Mouse (Mus musculus): Measurements from ENCODE around the gene Fam193a.

Fam193a gene

DNA sequence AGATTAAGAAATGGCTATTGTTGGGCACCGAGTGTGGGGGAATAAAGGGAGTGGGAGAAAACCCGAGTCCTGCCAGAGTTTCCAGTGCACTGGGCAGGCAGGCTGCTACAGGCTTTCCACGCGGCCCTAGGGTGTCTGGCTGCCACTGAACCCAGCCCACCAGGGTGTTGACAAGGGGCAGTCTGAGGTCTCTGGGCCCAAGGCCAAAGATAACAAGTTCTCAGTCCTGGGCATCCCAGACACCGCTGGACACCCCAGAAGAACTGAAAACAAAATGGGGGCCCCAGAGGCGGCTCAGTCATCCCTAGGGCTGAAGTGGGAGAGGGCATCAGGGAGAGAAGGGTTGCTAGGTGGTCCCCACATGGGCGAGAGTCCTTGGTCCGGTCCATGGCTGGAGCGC, 76.5 kb downstream of the Fam193a start:
- no peak for DNase-seq (ENCODE audit: inconsistent age in 2 of 2, low spot score in 1 of 2)

DNA sequence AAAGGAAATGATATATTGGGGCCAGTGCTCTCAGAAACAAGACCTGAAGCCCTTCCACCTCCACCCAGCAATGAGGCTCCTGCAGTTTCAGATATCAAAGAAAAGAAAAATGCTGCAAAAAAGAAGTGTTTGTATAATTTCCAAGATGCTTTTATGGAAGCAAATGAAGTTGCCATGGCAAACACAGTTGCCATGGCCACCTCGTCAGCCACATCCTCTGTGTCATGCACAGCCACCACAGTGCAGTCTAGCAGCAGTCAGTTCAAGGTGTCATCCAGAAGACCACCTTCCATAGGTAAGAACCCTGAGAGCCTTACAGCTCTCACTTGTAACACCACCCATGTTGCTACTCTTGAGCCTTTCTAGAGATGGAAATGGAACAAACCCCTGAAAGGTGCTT, 89.3 kb downstream of the Fam193a start:
- DNase-seq (ENCODE audit: inconsistent age in 2 of 2, low spot score in 1 of 2): no peak

DNA sequence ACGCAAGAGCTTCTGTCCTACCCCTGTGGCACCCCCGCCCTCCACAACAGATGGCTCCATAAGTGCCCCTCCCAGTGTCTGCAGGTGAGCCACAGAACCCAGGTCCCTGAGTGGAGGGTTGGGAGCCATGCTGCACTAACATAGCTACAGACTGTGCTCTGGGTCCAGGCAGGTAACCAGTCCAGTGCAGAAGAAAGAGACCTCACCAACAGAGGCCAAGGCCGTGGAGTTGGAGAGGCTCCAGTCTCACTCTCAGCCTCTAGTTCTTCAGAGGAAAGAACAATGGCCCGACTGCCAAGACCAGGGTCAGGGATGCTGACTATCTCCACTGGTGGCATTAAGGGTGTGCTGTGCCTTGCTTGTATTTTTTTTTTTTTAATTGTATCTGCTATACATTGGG, 91.6 kb downstream of the Fam193a start:
- peak; percentile 40 to 61 for DNase-seq (ENCODE audit: inconsistent age in 2 of 2, low spot score in 1 of 2)

DNA sequence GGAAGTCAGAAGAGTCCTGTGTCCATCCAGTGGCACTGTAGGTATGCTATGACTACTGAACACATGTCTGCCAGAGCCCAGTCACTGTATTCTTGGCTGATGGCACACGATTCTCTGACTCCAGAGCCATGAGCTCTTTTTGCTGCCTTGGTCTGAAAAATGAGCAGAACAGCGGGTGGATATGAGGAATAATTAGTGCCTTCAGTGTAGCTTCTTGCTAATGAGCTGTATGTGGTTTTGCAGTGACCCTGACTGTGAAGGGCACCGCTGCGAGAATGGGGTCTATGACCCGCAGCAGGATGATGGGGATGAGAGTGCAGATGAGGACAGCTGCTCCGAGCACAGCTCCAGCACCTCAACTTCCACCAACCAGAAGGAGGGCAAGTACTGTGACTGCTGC, 92.1 kb downstream of the Fam193a start:
- DNase-seq (ENCODE audit: inconsistent age in 2 of 2, low spot score in 1 of 2): no peak

DNA sequence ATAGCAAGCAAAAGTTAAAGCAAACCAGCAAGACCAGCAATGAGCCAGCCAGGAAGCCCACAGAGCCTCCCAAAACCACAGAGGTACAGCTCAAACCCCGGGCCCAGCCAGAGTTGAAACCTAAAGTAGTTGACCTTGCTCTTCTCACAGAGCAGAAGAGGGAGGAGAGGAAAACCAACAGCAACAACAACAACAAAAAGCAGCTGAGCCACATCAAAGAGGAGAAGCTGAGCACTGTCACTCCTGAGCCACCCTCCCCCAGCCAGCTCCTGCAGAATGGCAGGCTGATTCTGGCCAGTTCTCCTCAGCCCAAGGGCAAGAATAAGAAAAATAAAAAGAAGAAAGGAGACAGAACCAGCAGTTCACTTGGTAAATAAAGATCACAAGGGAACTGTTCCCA, 96.3 kb downstream of the Fam193a start:
- peak; percentile 45 to 57 for DNase-seq (ENCODE audit: inconsistent age in 2 of 2, low spot score in 1 of 2)

DNA sequence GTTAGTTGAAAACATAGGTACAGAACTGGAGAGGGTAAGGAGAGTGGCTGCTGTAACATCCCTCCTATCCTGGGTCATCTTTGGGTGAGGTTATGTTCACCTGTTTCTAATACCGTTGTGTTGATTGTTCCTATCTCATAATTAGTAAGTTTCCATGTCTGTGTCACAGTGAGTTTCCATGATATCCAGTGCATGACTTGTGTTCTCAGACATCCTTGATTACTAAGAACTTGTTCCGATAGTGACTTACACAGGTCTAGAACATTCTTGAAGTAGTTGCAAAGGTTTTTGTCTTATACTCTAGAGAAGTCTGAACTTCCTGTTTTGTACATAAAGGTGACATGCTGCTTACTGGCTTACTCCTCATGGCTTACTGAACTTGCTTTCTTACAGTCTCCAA, 96.9 kb downstream of the Fam193a start:
- DNase-seq (ENCODE audit: inconsistent age in 2 of 2, low spot score in 1 of 2): no peak

DNA sequence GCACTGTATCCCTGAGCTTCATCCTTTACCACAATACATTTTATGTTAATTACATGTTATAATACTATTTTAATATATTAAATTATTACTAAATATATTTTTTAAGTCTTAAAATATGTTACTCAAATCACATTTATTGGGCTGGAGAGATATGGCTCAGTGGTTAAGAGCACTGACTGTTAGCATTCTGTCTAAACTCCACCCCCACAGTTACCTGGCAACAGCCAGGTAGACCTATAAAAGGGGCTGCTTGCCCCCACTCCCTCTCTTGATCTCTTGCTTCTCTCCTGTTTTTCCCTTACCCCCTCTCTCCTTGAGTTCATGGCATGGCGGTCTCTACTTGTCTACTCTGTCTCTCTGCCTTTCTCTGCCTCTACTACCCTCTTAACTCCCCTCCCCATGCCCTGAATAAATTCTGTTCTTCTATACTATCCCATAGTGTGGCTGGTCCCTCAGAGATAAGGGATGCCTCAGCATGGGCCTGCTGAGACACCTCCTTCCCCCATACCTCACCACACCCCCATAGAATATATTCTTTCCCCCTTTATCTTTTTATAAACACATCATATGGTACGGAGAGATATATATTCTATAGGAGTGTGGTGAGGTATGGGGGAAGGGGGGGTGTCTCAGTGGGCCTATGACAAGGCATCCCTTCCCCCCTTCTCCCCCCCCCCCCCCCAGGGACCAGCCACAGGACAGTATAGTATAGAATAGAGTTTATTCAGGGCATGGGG, 98.5 kb downstream of the Fam193a start:
- DNase-seq (ENCODE audit: inconsistent age in 2 of 2, low spot score in 1 of 2): no peak

DNA sequence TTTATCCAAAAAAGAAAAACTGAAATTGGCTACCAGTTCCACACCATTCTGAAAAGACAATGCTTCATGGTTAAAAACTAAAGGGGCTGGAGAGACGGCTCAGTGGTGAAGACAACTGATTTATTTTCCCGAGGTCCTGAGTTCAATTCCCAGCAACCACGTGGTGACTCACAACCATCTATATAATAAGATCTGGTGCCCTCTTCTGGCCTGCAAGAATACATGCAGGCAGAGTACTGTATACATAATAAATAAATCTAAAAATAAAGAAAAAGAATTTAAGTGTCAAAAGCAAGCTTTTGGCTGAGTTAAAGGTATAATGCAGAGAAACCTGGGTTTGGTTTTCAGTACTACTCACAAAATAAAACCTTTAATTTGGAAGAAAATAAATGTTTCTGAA, 111.2 kb downstream of the Fam193a start:
- DNase-seq (ENCODE audit: inconsistent age in 2 of 2, low spot score in 1 of 2): no peak

DNA sequence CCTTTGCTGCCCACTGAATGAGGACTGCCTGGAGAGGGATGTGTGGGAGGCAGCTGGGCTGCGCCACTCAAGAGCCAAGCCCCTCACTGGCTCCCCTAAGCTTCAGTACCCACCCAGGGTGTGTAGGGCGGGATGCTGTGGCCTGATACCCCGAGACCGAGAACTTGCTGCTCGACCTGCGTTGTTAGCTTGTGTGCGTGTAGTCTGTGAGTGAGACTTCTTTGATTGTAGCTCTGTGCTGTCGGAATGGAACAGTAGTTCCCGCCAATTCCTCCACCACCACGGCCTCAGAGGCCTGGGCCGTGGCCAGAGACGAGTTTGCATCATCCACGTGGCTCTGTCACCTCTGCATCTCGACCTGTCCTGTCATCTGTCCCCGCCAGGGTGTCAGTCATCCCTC, 116.0 kb downstream of the Fam193a start:
- DNase-seq (ENCODE audit: inconsistent age in 2 of 2, low spot score in 1 of 2): peak in 1 of 2 experiments; percentile 27

DNA sequence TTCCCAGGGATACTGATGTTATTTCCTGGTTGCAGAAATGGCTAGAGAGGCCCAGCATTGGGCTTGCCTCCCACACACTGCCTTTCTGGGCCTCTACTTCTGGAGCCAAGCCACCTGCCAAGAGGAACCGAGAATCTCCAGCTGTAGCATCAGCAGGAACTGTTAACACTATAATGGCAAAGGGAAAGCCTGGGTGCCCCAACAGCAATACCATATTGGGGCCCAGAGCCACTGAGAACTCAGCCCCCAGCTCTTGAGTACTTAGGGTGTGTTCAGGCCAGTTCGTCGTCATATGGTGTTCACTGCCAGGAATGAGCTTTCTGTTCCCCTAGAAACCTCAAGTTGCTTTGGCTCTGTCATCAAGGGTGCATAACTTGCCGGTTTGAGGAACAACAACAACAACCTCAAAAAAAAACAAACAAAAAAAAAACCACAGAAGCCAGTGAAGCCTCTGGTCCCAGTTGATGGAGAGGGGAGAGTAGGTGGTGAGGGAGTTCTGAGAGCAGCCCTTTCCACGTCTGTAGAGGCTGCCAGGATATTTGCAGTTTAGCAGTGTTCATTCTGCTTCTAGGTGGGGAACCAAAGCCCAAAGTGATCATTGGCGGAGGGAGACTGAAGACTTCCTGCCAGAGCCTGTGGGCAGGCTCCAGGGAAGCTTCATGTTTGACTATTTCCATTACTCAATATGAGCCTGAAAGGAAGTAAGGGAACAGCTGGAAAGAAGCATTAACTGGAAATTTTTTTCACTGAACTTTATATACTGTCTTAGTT, 117.8 kb downstream of the Fam193a start:
- peak in 1 of 2 experiments; percentile 46 for DNase-seq (ENCODE audit: inconsistent age in 2 of 2, low spot score in 1 of 2)

DNA sequence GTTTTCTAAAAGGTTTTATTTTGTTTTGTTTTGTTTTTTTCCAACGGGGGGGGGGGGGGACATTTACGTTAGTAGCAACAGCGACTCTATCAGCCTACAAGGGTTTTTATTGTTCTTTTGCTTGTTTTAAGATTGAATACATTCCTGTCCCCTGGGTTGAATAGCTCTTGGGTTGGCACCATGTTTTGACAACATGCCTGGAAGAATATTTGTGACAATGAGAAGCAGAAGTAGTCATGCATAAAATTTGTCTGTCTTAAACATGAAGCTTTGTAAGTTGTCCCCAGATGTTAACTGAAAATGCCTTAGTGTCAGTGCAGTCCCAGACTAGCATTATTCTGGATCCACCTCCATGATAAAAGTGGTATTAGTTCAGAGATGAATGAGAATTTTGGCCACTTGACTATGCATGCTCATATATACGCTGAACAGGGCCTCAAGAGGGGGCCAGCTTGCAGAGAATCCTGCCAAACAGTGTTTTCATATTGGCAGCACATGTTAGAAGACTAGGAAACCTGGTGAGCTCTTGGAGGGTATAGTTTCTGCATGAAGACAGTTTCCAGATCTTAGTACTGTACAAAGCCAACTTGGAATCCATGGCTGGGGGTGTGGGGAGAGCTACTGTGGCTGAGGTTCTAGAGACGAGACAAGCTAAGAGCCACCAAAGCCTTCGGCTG, 119.1 kb downstream of the Fam193a start:
- peak in 1 of 2 experiments; percentile 18 for DNase-seq (ENCODE audit: inconsistent age in 2 of 2, low spot score in 1 of 2)

DNA sequence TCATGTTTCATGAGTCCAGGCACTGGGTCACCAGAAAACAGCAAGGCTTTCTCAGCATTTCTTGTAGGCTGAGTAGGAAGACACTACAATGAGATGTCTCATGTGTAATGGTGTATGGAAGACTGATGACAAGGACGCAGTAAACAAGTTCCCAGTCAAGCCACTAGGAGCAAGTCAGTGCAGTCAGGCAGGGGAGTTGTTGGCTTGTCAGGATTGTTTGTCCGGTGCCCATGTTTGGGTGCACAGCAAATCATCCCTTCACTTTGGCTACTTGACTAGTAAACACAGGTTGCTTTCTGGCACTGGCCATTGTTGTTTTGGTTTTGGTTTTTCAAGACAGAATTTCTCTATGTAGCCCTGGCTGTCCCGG, 119.7 kb downstream of the Fam193a start:
- peak in 1 of 2 experiments; percentile 21 for DNase-seq (ENCODE audit: inconsistent age in 2 of 2, low spot score in 1 of 2)

DNA sequence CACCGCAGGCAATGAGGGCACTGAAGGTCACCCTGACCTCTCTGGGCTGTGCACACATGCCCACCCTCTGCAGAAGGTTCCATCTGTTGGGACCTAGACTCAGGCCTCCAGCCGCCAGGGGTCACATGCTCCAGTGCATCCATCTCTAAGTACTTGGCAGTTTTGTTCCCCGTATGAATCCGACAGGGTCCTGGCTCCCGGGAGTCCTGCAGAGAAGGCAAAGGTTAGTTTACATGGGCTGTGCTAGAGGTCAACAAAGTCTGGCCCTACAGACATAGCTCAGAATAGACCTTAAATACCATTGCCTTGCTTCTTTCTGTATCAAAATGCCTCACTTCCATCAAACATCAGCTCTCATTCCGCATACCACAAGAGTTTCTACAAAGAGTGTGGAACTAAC, 127.0 kb downstream of the Fam193a start:
- no peak for DNase-seq (ENCODE audit: inconsistent age in 2 of 2, low spot score in 1 of 2)

DNA sequence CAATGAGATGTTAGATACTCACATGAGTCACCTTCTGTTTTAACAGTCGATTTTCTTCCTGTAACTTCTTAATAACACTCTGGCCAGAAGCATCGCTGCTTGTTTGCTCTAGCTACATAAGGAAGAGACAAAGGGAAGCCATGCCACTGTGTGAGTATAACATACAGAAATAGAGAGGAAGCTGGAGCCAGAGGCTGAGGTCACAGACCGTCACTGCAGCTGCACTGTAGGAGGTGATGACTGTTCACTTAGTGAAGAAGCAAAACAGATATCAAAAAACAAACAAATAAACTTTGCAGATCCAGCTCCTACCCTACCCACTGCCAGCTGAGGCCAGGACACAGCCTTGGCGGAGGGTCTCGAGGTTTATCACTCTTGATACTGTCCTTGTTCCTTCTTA, 131.2 kb downstream of the Fam193a start:
- DNase-seq (ENCODE audit: inconsistent age in 2 of 2, low spot score in 1 of 2): peak in 1 of 2 experiments; percentile 42

DNA sequence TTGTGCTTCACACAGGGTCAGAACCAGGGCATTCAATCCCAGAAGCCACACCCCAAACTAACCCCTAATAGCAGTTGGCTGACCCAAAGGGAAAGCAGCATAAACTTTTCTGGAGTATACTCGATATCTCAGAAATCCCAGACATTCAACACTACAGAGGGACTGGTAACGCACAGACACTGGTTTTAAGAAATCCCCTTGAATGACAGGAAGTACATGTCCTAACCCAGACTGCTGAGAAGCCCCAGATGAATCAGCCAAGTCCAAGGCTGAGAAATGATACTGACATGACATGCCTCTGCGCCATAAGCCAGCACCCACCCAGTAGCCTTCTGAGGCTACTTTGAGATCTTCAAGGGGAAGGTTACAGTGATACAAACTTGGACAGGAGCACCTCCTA, 131.9 kb downstream of the Fam193a start:
- DNase-seq (ENCODE audit: inconsistent age in 2 of 2, low spot score in 1 of 2): peak in 1 of 2 experiments; percentile 69

DNA sequence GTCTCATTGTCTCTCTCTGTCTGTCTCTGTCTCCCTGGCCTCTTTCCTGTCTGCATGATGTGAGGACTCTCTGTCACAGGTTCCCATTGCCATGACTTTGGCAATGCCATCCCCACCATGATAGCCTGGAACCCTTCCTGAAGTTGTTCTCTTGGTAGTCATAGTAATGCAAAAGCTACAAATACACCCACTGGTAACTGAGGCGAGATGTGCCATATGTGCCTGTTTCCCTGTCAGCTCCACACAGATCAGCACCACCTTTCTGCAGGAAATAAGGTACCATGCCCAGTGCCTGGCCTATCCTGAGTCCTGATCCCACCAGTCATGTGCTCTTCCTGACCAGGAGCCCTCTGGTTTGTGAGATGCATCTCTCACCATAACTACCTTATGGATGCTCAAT, 132.7 kb downstream of the Fam193a start:
- no peak for DNase-seq (ENCODE audit: inconsistent age in 2 of 2, low spot score in 1 of 2)

DNA sequence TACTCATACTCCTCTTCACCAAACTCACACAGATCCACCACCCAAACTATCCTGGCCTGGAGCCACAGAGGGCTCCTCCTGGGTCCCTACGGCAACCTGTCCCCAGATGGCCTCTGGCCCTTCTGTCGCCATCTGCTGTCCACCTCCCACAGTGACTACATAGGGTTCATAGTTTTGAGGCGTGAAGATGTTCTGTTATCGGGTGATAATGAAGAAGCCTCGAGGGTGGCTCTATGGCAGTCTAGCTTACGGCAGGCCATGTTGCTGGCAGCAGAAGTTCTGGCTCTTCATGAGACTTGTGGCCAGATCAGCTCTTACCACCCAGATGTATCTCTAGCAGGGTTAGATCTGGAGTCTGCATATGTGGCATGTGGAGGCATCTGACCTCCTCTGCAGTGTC, 133.1 kb downstream of the Fam193a start:
- no peak for DNase-seq (ENCODE audit: inconsistent age in 2 of 2, low spot score in 1 of 2)

DNA sequence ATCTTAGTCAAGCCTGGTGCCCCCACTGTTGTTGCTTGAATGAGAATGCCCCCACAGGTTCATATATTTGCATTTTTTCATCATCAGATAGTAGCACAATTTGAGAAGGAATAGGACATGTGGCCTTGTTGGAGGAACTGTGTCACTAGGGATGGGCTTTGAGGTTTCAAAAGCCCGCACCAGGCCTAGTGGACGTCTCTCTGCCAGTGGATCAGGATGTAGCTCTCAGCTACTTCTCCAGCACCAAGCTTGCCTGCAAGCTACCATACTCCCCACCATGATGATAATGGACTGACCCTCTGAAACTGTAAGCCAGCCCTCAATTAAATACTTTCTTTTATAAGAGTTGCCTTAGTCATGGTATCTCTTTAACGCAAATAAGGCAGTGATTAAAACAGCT, 142.8 kb downstream of the Fam193a start:
- no peak for DNase-seq (ENCODE audit: inconsistent age in 2 of 2, low spot score in 1 of 2)

DNA sequence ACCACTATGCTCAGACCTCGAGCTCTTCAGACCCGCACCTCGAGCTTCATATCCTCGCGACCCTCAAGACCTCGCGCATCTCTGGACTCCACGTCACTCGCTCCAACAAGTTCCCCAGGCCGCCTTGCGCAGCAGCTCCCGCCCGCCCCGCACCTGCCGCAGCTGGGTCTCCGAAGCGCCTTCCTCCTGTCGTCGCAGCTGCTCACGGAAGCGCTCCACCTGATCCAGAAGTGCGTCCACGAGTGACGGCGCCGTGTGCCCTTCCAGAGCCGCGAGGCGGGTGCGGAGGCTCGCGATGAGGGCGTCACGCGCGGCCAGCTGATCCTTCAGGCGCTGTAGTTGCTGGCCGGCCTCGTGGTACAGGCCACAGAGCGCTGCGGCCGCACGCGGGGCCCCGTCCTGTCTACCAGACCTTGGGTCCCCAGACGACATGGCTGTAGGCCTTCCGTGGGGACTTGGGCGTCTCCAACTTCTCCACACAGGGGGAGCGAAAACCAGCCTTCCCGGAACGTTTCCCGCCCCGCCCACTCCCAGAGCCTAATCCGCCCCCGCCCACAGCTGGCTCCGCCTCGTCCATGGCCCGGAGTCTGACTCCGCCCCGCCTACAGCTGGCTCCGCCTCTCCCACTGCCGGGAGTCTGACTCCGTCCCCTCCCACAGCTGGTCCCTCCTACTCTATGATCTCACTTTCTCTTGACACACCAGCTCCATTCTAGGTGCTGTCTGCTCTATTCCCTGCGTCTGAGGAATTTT, 143.9 kb downstream of the Fam193a start, which contains the start of gene Tnip2:
Tnip2 (minus strand) TSS at position 526 of the 752 bp plus-strand sequence.
- peak; percentile 98 to 99 for DNase-seq (ENCODE audit: inconsistent age in 2 of 2, low spot score in 1 of 2)

DNA sequence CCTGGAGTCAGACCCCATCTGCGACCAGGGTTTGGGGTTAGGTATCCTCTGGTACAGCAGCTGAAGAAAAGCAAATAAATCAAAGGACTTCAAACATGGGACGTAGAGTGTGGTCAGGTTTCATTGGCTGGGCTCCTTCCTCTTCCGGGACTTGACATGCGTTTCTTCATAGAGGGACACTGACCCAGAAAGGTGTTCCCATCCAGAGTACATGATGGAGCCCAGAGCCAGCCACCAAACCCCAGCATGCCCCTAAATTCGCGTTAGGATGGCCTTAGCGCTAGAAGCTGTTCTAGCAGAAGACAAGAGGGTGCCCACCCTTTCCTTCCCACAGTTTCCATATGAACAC, 144.5 kb downstream of the Fam193a start:
- DNase-seq (ENCODE audit: inconsistent age in 2 of 2, low spot score in 1 of 2): no peak

DNA sequence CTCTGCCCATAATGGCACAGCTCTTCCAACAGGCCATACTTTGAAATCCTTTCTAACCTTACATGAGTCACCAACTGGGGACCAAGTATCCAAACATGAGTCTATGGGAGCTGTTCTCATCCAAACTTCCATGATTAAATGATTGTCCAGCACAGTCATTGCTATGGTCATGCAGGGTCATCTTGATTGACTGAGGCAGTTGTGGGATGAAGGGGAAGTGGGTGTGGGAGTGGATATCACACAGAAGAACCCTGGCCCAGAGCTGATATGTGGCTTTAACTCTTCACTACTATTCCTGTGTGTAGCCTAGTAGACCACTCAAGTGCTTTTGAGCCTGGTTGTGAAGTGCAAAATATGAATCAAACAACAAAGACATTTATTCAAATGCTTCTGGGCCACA, 145.4 kb downstream of the Fam193a start:
- no peak for DNase-seq (ENCODE audit: inconsistent age in 2 of 2, low spot score in 1 of 2)
